Mouse (Mus musculus) neural tube, embryonic 13.5 days (tissue): Measurements from ENCODE around the gene Grem1. TPM values are rescaled to one million over a fixed set of nuclear protein-coding genes. Genes with fewer than 3 reads are reported as not detected.
A peak's percentile ranks its signal among the peaks of the same experiment; 100 is the strongest.

Experiments
- ATAC-seq: fragments of 200-750 bp; cut with Nextera tagmentation; 2 replicates; pipeline ENCODE4 v1.8.0; 2017; ENCODE audit warnings: low read depth, mild to moderate bottlenecking, moderate TSS enrichment, moderate library complexity
- H3K27ac ChIP-seq: fragments of 300-500 bp; sonication (generic); replicated peaks from 2 replicates; pipeline ENCODE4 v1.5.1; 2015; ENCODE audit warnings: moderate library complexity, mild to moderate bottlenecking, inconsistent platforms
- H3K27me3 ChIP-seq: fragments of 300-500 bp; sonication (generic); 2 replicates; pipeline ENCODE4 v1.6.1; 2015; ENCODE audit warnings: mild to moderate bottlenecking, inconsistent platforms
- H3K36me3 ChIP-seq: fragments of 300-500 bp; sonication (generic); 2 replicates; pipeline ENCODE4 v1.6.1; 2015; ENCODE audit warnings: mild to moderate bottlenecking, inconsistent platforms
- H3K4me1 ChIP-seq: fragments of 300-500 bp; sonication (generic); replicated peaks from 2 replicates; pipeline ENCODE4 v1.6.1; 2015; ENCODE audit warnings: inconsistent platforms
- H3K4me2 ChIP-seq: fragments of 300-500 bp; sonication (generic); 2 replicates; pipeline ENCODE4 v1.6.1; 2015; ENCODE audit warnings: inconsistent platforms, mild to moderate bottlenecking, moderate library complexity
- H3K4me3 ChIP-seq: fragments of 300-500 bp; sonication (generic); 2 replicates; pipeline ENCODE4 v1.5.1; 2015; ENCODE audit warnings: mild to moderate bottlenecking, inconsistent platforms
- H3K9ac ChIP-seq: fragments of 300-500 bp; sonication (generic); 2 replicates; pipeline ENCODE4 v1.6.1; 2015; ENCODE audit warnings: moderate library complexity, mild to moderate bottlenecking, inconsistent platforms
- H3K9me3 ChIP-seq: fragments of 300-500 bp; sonication (generic); 2 replicates; pipeline ENCODE4 v1.6.1; 2016; ENCODE audit warnings: inconsistent platforms
- WGBS: fragments of 180-500 bp; shearing (Covaris S2); methylation state at CpG from one replicate; pipeline ENCODE4 v1.1.7; 2015; 5-methylcytosine and 5-hydroxymethylcytosine counted together
- polyA plus RNA-seq: library from polyadenylated mRNA; unstranded; fragments of >200 nt; fragmentation: Nextera tagmentation; extraction: Ambion mirVana; gene quantifications from 2 replicates; pipeline ENCODE4 v1.2.1, GENCODE M21; 2015

Grem1 gene
- 1.5 and 1.6 TPM in 2 replicates for polyA plus RNA-seq

GRCm38 (mm10) chr2:113758311-113759161, at the start of gene Grem1:
Grem1 (minus strand) TSS chr2:113758646.
- peak; percentile 74 for ATAC-seq
- H3K4me1 ChIP-seq: peaks cover 25% of the 10 kb centered on the region
- H3K36me3 ChIP-seq: no peaks in the 10 kb centered on the region
- H3K27ac ChIP-seq: 0 out of 2 replicates have a peak within 1 kb of the TSS, but pooled peaks have one; percentile 13
- peak within 1 kb of the TSS; percentile 97 for H3K4me2 ChIP-seq
- WGBS: under 1% methylated on average over 64 of the region's 64 CpGs
- H3K9ac ChIP-seq: peak within 1 kb of the TSS; percentile 76
- H3K27me3 ChIP-seq: peaks cover 62% of the 10 kb centered on the region
- H3K9me3 ChIP-seq: no peaks in the 10 kb centered on the region
- peak within 1 kb of the TSS; percentile 57 for H3K4me3 ChIP-seq

GRCm38 (mm10) chr2:113807640-113808039, 49.2 kb upstream of the Grem1 start:
- Histone ChIP-seq H3K4me3 (no peak overlapping the region), H3K36me3 (peaks cover 12% of the 10 kb centered on the region; the same call in 1 of the 2 replicates), H3K4me2 (no peak overlapping the region), H3K9me3 (no peaks in the 10 kb centered on the region), H3K27ac (no peak overlapping the region), H3K27me3 (no peaks in the 10 kb centered on the region), H3K4me1 (no peaks in the 10 kb centered on the region), H3K9ac (no peak overlapping the region)
- WGBS: 30% methylated on average over 9 of the region's 9 CpGs
- no peak; the same call in 1 of the 2 replicates for ATAC-seq

- H3K4me1 ChIP-seq: no peaks in the 10 kb centered on the region
- H3K36me3 ChIP-seq: peaks cover 12% of the 10 kb centered on the region; the same call in 1 of the 2 replicates
- 65% methylated on average over 10 of the region's 10 CpGs for WGBS
- H3K4me3 ChIP-seq: no peak overlapping the region
- H3K9ac ChIP-seq: no peak overlapping the region
- H3K9me3 ChIP-seq: no peaks in the 10 kb centered on the region
- ATAC-seq: no peak
- no peak overlapping the region for H3K4me2 ChIP-seq
- H3K27ac ChIP-seq: no peak overlapping the region
- H3K27me3 ChIP-seq: no peaks in the 10 kb centered on the region
Observed at GRCm38 (mm10) chr2:113806851-113807577, 48.6 kb upstream of the Grem1 start.

GRCm38 (mm10) chr2:113805765-113806164, 47.3 kb upstream of the Grem1 start:
- no peak for ATAC-seq
- Histone ChIP-seq H3K9ac (no peak overlapping the region), H3K27me3 (no peaks in the 10 kb centered on the region), H3K36me3 (peaks cover 12% of the 10 kb centered on the region; the same call in 1 of the 2 replicates), H3K4me3 (no peak overlapping the region), H3K4me1 (no peaks in the 10 kb centered on the region), H3K27ac (no peak overlapping the region), H3K4me2 (no peak overlapping the region), H3K9me3 (no peaks in the 10 kb centered on the region)
- 87% methylated on average over 4 of the region's 4 CpGs for WGBS

GRCm38 (mm10) chr2:113803753-113804152, 45.3 kb upstream of the Grem1 start:
- Histone ChIP-seq H3K27ac (no peak overlapping the region), H3K27me3 (no peaks in the 10 kb centered on the region), H3K4me3 (no peak overlapping the region), H3K9ac (no peak overlapping the region), H3K9me3 (no peaks in the 10 kb centered on the region), H3K4me2 (no peak overlapping the region), H3K36me3 (0 out of 2 replicates have a peak, but pooled peaks cover 7% of the 10 kb centered on the region), H3K4me1 (no peaks in the 10 kb centered on the region)
- WGBS: 15% methylated on average over 1 of the region's 1 CpGs
- ATAC-seq: no peak

- no peak overlapping the region for H3K9ac ChIP-seq
- no peak overlapping the region for H3K27ac ChIP-seq
- H3K4me3 ChIP-seq: no peak overlapping the region
- no peak overlapping the region for H3K4me2 ChIP-seq
- no peaks in the 10 kb centered on the region for H3K4me1 ChIP-seq
- H3K9me3 ChIP-seq: no peaks in the 10 kb centered on the region
- no peaks in the 10 kb centered on the region for H3K27me3 ChIP-seq
- WGBS: 80% methylated on average over 5 of the region's 5 CpGs
- ATAC-seq: no peak
- H3K36me3 ChIP-seq: peaks cover 8% of the 10 kb centered on the region; the same call in 1 of the 2 replicates
Observed at GRCm38 (mm10) chr2:113800846-113801245, 42.4 kb upstream of the Grem1 start.

- WGBS: 83% methylated on average over 13 of the region's 13 CpGs
Observed at GRCm38 (mm10) chr2:113798605-113799004, 40.2 kb upstream of the Grem1 start.

GRCm38 (mm10) chr2:113795186-113795585, 36.7 kb upstream of the Grem1 start:
- peaks cover 8% of the 10 kb centered on the region; the same call in 1 of the 2 replicates for H3K36me3 ChIP-seq
- no peaks in the 10 kb centered on the region for H3K9me3 ChIP-seq
- H3K27me3 ChIP-seq: no peaks in the 10 kb centered on the region
- H3K9ac ChIP-seq: no peak overlapping the region
- no peak overlapping the region for H3K4me3 ChIP-seq
- 62% methylated on average over 4 of the region's 4 CpGs for WGBS
- no peak overlapping the region for H3K4me2 ChIP-seq
- no peak overlapping the region for H3K27ac ChIP-seq
- no peak for ATAC-seq
- 0 out of 2 replicates have a peak, but pooled peaks cover 2% of the 10 kb centered on the region for H3K4me1 ChIP-seq

More at GRCm38 (mm10) chr2:113798605-113799004, 40.2 kb upstream of the Grem1 start:
- Histone ChIP-seq H3K9me3 (no peaks in the 10 kb centered on the region), H3K4me3 (no peak overlapping the region), H3K4me2 (no peak overlapping the region), H3K27ac (no peak overlapping the region), H3K27me3 (no peaks in the 10 kb centered on the region), H3K36me3 (peaks cover 8% of the 10 kb centered on the region; the same call in 1 of the 2 replicates), H3K9ac (no peak overlapping the region), H3K4me1 (0 out of 2 replicates have a peak, but pooled peaks cover 2% of the 10 kb centered on the region)
- ATAC-seq: no peak

- Histone ChIP-seq H3K4me3 (no peak overlapping the region), H3K27ac (no peak overlapping the region), H3K4me1 (0 out of 2 replicates have a peak, but pooled peaks cover 2% of the 10 kb centered on the region), H3K9me3 (no peaks in the 10 kb centered on the region), H3K36me3 (peaks cover 15% of the 10 kb centered on the region), H3K27me3 (no peaks in the 10 kb centered on the region), H3K9ac (no peak overlapping the region), H3K4me2 (no peak overlapping the region)
- 91% methylated on average over 3 of the region's 3 CpGs for WGBS
- no peak for ATAC-seq
Observed at GRCm38 (mm10) chr2:113793521-113793920, 35.1 kb upstream of the Grem1 start.

GRCm38 (mm10) chr2:113788821-113789387, 30.5 kb upstream of the Grem1 start:
- 87% methylated on average over 4 of the region's 4 CpGs for WGBS
- ATAC-seq: no peak

GRCm38 (mm10) chr2:113787882-113788281, 29.4 kb upstream of the Grem1 start:
- no peaks in the 10 kb centered on the region for H3K4me1 ChIP-seq
- no peaks in the 10 kb centered on the region for H3K27me3 ChIP-seq
- 89% methylated on average over 4 of the region's 4 CpGs for WGBS
- peaks cover 30% of the 10 kb centered on the region for H3K36me3 ChIP-seq
- no peak overlapping the region for H3K9ac ChIP-seq
- ATAC-seq: no peak
- H3K27ac ChIP-seq: no peak overlapping the region
- no peaks in the 10 kb centered on the region for H3K9me3 ChIP-seq
- no peak overlapping the region for H3K4me2 ChIP-seq
- no peak overlapping the region for H3K4me3 ChIP-seq

More at GRCm38 (mm10) chr2:113788821-113789387, 30.5 kb upstream of the Grem1 start:
- Histone ChIP-seq H3K4me1 (no peaks in the 10 kb centered on the region), H3K27ac (no peak overlapping the region), H3K4me3 (no peak overlapping the region), H3K27me3 (no peaks in the 10 kb centered on the region), H3K4me2 (no peak overlapping the region), H3K36me3 (peaks cover 28% of the 10 kb centered on the region), H3K9ac (no peak overlapping the region), H3K9me3 (no peaks in the 10 kb centered on the region)
